Comparison of ENCODE assay signal across 8 mouse cellular contexts in genomic region chr10:128015068-128015934, GRCm38 (mm10). TPM values are rescaled to one million over a fixed set of nuclear protein-coding genes. Genes with fewer than 3 reads are reported as not detected.
DNase-seq lines count a peak whose midpoint lies in the region; ATAC-seq lines count a peak whose summit lies in the region.

Prim1 (plus strand) TSS chr10:128015168.

- H3K4me2 ChIP-seq in hindbrain, embryonic 13.5 days = peak within 1 kb of the TSS; percentile 70

- peak; percentile 95 for ATAC-seq in hindbrain, embryonic 13.5 days (ENCODE audit: low FRiP score)

- 0 out of 2 replicates have a peak within 1 kb of the TSS, but pooled peaks have one; percentile 55 for H3K27ac ChIP-seq in hindbrain, embryonic 13.5 days

- peaks cover 4% of the 10 kb centered on the region; the same call in 1 of the 2 replicates for H3K4me1 ChIP-seq in hindbrain, embryonic 13.5 days (replicated peaks)

- H3K27me3 ChIP-seq in hindbrain, embryonic 13.5 days = no peaks in the 10 kb centered on the region

- 7% methylated on average over 31 of the region's 31 CpGs for WGBS in hindbrain, embryonic 13.5 days

- H3K9ac ChIP-seq in hindbrain, embryonic 13.5 days = peak within 1 kb of the TSS; percentile 79

- H3K4me3 ChIP-seq in hindbrain, embryonic 13.5 days = peak within 1 kb of the TSS; percentile 69

- DNase-seq in R1 (ENCODE audit: low read depth, low spot score) = peak; percentile 94
- DNase-seq in cerebellum, postnatal 10 days = peak; percentile 88 to 92
- DNase-seq in frontal cortex, postnatal 14 days (ENCODE audit: low spot score in 2 of 2) = peak; percentile 42 to 72
- peak; percentile 45 for DNase-seq in left cerebral cortex, adult 11 months (ENCODE audit: low spot score)
- peak; percentile 83 for DNase-seq in lung, postnatal 4 days
- peak; percentile 88 for DNase-seq in retina, postnatal 1 day
- peak; percentile 88 for DNase-seq in thymus, postnatal 4 days

- H3K9me3 ChIP-seq in hindbrain, embryonic 13.5 days = no peaks in the 10 kb centered on the region

- peaks cover 16% of the 10 kb centered on the region for H3K36me3 ChIP-seq in hindbrain, embryonic 13.5 days

RNA-seq across cellular contexts. Expression of gene Prim1, which starts in this region (rescaled TPM):
- polyA plus RNA-seq in hindbrain, embryonic 13.5 days (2015; fragmentation: Nextera tagmentation; extraction: Ambion mirVana) = 33.9 and 39.4 TPM in 2 replicates

Comparison
In these comparisons a context has a peak if more than half of its experiments do, and no peak if none do; other contexts are left out.
1. Peak in every context shown above with its lines: DNase-seq, ATAC-seq, H3K4me3 ChIP-seq and H3K27ac ChIP-seq.